Mouse (Mus musculus) forebrain, embryonic 16.5 days (tissue): Measurements from ENCODE around the gene Mphosph9. TPM values are rescaled to one million over a fixed set of nuclear protein-coding genes. Genes with fewer than 3 reads are reported as not detected.
A peak's percentile ranks its signal among the peaks of the same experiment; 100 is the strongest.

Experiments
- ATAC-seq: fragments of 200-750 bp; cut with Nextera tagmentation; 2 replicates; pipeline ENCODE4 v1.8.0; 2017; ENCODE audit warnings: mild to moderate bottlenecking, moderate library complexity
- H3K27ac ChIP-seq: fragments of 300-500 bp; sonication (generic); 2 replicates; pipeline ENCODE4 v1.5.1; 2014; ENCODE audit warnings: low read length, control low read depth
- H3K27me3 ChIP-seq: fragments of 300-500 bp; sonication (generic); replicated peaks from 2 replicates; pipeline ENCODE4 v1.6.1; 2014; ENCODE audit warnings: low read length; ENCODE audit not compliant: control insufficient read depth, insufficient read depth
- H3K36me3 ChIP-seq: fragments of 300-500 bp; sonication (generic); 2 replicates; pipeline ENCODE4 v1.6.1; 2014; ENCODE audit not compliant: control insufficient read depth, insufficient read depth
- H3K4me1 ChIP-seq: fragments of 300-500 bp; sonication (generic); replicated peaks from 2 replicates; pipeline ENCODE4 v1.6.1; 2014; ENCODE audit warnings: low read length; ENCODE audit not compliant: control insufficient read depth, insufficient read depth
- H3K4me2 ChIP-seq: fragments of 300-500 bp; sonication (generic); 2 replicates; pipeline ENCODE4 v1.6.1; 2014; ENCODE audit warnings: mild to moderate bottlenecking, low read length, control low read depth
- H3K4me3 ChIP-seq: fragments of 300-500 bp; sonication (generic); replicated peaks from 2 replicates; pipeline ENCODE4 v1.5.1; 2014; ENCODE audit warnings: mild to moderate bottlenecking, low read length, control low read depth
- H3K9ac ChIP-seq: fragments of 300-500 bp; sonication (generic); replicated peaks from 2 replicates; pipeline ENCODE4 v1.6.1; 2014; ENCODE audit warnings: low read depth, low read length, control low read depth
- H3K9me3 ChIP-seq: fragments of 300-500 bp; sonication (generic); 2 replicates; pipeline ENCODE4 v1.6.1; 2016; ENCODE audit warnings: low read length; ENCODE audit not compliant: control insufficient read depth
- WGBS: fragments of 180-500 bp; shearing (Covaris S2); extraction: QIAGEN DNeasy Blood & Tissue Kit; methylation state at CpG from one replicate; pipeline ENCODE4 v1.1.7; 2014; 5-methylcytosine and 5-hydroxymethylcytosine counted together
- polyA plus RNA-seq: library from polyadenylated mRNA; unstranded; fragments of >200 nt; fragmentation: Nextera tagmentation; extraction: Ambion mirVana; gene quantifications from 2 replicates; pipeline ENCODE4 v1.2.1, GENCODE M21; 2015

Gene Mphosph9
- polyA plus RNA-seq, 1 experiment from 2014 or later, result 17.0 TPM

DNA sequence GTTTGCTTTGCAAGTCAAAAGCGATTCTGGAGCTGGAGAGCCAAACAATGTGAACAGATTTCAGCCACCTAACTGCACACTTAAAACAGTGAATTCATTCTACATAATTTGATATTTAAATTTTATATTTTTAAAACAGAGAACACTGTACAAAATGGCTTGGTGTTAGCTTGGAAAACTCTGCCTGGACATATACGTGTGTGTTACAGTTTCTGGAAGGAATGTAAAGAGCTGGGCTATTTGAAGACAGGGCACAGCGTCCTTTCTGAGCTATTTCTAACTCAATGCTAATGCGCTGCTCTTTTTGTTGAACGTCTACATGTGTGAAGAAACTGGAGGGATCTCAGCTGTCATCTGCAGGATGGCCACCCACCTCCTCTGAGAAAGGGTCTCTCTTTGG lies 33.8 kb downstream of the Mphosph9 start:
- H3K9me3 ChIP-seq, result no peaks in the 10 kb centered on the region
- WGBS, result 91% methylated on average over 5 of the region's 5 CpGs
- H3K4me2 ChIP-seq, result no peak overlapping the region
- H3K27me3 ChIP-seq, result no peaks in the 10 kb centered on the region
- no peak for ATAC-seq
- H3K4me3 ChIP-seq, result no peak overlapping the region
- no peak overlapping the region for H3K27ac ChIP-seq
- peaks cover 21% of the 10 kb centered on the region for H3K36me3 ChIP-seq
- H3K9ac ChIP-seq, result no peak overlapping the region
- H3K4me1 ChIP-seq, result no peaks in the 10 kb centered on the region

DNA sequence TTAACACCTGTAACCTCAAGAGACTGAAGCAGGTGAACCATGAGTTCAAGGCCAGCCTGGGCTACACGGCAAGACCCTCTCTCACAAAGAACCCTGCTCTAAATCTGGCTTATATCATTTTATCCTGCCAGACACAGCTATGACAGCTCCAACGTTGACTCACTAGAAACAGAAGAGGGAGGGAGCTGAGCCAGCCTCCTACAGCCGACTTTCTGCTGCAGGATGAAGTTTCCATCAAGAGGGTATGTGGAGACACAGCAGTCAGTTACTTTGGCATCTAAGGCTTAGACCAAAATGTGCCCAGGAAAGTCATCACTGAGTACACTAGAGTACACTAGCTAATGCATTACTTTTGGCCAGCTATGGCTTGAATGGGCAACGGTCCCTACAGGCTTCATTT lies 37.6 kb downstream of the Mphosph9 start:
- 95% methylated on average over 4 of the region's 4 CpGs for WGBS
- no peaks in the 10 kb centered on the region for H3K4me1 ChIP-seq
- H3K27ac ChIP-seq, result no peak overlapping the region
- H3K36me3 ChIP-seq, result peaks cover 30% of the 10 kb centered on the region
- no peaks in the 10 kb centered on the region for H3K9me3 ChIP-seq
- no peak for ATAC-seq
- H3K4me3 ChIP-seq, result no peak overlapping the region
- H3K4me2 ChIP-seq, result no peak overlapping the region
- H3K9ac ChIP-seq, result no peak overlapping the region
- no peaks in the 10 kb centered on the region for H3K27me3 ChIP-seq

DNA sequence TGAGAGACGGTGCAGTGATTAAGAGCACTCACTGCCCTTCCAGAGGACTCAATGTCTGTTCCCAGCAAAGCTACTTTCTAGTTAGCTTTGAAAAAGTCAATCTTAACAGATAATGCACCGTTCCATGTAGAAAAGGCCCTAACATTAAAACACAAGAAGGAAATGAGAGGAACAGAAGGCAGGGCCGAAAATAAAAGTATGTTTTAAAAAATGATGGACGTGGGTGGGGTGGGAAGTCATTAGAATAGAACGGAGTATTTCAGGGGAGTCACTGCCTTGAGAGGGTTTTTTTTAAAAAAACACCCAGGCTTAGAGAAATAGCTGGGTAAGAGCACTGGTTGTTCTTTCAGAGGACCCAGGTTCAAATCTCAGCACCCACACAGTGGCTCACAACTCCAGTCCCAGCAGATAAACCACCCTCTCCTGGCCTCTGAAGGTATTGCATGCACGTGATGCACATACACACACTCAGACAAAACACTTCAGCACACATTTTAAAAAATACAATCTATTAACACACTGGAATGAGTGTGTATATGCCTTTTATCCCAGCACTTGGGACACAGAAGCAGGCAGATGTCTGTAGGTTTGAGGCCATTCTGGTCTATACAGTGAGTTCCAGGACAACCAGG lies 40.0 kb downstream of the Mphosph9 start:
- Histone ChIP-seq H3K36me3 (peaks cover 35% of the 10 kb centered on the region), H3K9me3 (no peaks in the 10 kb centered on the region), H3K4me2 (no peak overlapping the region), H3K4me3 (no peak overlapping the region), H3K9ac (no peak overlapping the region), H3K27me3 (no peaks in the 10 kb centered on the region), H3K4me1 (no peaks in the 10 kb centered on the region), H3K27ac (no peak overlapping the region)
- ATAC-seq, result no peak
- WGBS, result 97% methylated on average over 6 of the region's 6 CpGs

DNA sequence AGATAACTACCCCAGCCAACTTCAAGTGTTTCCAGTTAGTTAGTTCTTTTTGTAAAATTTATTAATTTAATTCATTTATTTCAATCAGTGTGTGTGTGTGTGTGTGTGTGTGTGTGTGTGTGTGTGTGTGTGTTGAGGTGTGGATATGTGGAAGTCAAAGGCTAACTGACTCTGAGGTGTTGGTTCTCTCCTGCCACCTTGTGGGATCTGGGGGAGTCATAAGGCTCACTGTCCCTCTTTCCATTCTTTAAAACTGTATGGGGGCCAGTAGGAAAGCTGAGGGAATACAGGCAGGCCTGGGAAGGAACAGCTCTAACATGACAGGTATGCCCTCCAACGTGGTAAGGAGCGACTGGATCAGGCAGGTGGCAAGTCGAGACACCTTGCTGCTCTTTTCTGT lies 43.4 kb downstream of the Mphosph9 start:
- H3K36me3 ChIP-seq, result peaks cover 23% of the 10 kb centered on the region

DNA sequence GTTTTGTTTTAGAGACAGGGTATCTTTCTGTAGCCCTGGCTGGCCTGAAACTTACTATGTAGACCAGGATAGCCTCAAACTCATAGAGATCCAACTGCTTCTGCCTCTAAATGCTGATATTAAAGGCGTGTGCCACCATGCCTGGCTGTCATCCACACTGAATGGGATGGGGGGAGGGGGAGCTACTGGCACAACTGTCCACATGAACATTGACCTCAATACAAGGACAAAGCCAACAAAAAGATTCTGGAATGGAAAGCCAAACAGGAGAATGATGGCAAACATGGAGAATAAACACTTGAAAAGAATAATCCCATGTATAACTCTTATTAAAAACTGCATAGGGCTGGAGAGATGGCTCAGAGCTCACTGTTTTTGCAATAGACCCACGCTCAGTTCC lies 44.9 kb downstream of the Mphosph9 start:
- no peak overlapping the region for H3K4me3 ChIP-seq
- H3K36me3 ChIP-seq, result peaks cover 16% of the 10 kb centered on the region
- ATAC-seq, result no peak
- H3K27me3 ChIP-seq, result no peaks in the 10 kb centered on the region
- H3K9me3 ChIP-seq, result no peaks in the 10 kb centered on the region
- H3K9ac ChIP-seq, result no peak overlapping the region
- WGBS, result 83% methylated on average over 2 of the region's 2 CpGs
- H3K27ac ChIP-seq, result no peak overlapping the region
- no peaks in the 10 kb centered on the region for H3K4me1 ChIP-seq
- H3K4me2 ChIP-seq, result no peak overlapping the region

More for the DNA sequence above, 43.4 kb downstream of the Mphosph9 start:
- no peak for ATAC-seq
- Histone ChIP-seq H3K27me3 (no peaks in the 10 kb centered on the region), H3K4me3 (no peak overlapping the region), H3K9ac (no peak overlapping the region), H3K4me2 (no peak overlapping the region), H3K27ac (no peak overlapping the region), H3K4me1 (no peaks in the 10 kb centered on the region), H3K9me3 (no peaks in the 10 kb centered on the region)
- 69% methylated on average over 3 of the region's 3 CpGs for WGBS

DNA sequence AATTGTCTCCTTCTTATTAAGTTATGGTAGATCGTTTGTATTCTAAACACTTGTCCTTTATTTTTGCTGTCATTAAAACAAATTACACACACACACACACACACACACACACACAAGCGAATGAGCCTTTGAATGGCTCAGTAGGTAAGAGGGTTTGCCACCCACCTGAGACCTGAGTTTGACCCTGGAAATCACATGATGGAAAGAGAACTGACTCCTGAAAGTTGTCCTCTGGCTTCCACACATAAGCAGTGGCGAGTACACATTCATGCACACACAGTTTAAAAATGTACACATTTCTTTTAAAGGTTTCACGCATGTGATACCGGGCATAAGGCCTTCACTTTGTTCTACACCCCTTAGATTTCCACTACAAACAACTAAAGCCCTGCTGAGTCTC lies 57.5 kb downstream of the Mphosph9 start:
- Histone ChIP-seq H3K27me3 (no peaks in the 10 kb centered on the region), H3K27ac (peak overlapping the region; percentile 45), H3K9ac (no peak overlapping the region), H3K36me3 (no peaks in the 10 kb centered on the region), H3K4me2 (no peak overlapping the region), H3K4me1 (peaks cover 20% of the 10 kb centered on the region), H3K9me3 (no peaks in the 10 kb centered on the region), H3K4me3 (no peak overlapping the region)
- ATAC-seq, result no peak
- 67% methylated on average over 5 of the region's 5 CpGs for WGBS

DNA sequence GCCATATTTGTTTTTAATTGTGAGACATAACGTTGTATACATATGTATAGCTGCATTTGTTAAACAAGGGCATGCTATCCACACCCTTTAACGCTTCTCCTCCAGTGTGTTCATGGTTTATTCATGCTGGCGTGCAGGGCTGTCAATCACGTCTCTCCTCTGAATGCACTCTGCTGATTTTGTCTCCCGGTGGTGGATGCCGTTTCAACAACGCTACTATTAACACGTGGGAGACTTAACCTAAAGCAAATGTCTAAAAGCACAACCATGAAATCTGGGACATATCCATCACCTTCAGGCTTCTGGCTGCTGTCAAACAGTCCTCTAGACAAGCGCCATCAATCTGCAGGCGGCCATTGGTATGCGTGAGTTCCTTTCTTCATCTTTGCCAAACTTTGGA lies 58.1 kb downstream of the Mphosph9 start:
- H3K9me3 ChIP-seq, result no peaks in the 10 kb centered on the region
- H3K36me3 ChIP-seq, result no peaks in the 10 kb centered on the region
- no peaks in the 10 kb centered on the region for H3K27me3 ChIP-seq
- H3K27ac ChIP-seq, result peak overlapping the region; percentile 81
- H3K4me2 ChIP-seq, result peak overlapping the region; percentile 34; the same call in 1 of the 2 replicates
- H3K4me3 ChIP-seq, result no peak overlapping the region
- H3K4me1 ChIP-seq, result peaks cover 20% of the 10 kb centered on the region
- 14% methylated on average over 11 of the region's 11 CpGs for WGBS
- peak; percentile 98 for ATAC-seq
- H3K9ac ChIP-seq, result no peak overlapping the region

DNA sequence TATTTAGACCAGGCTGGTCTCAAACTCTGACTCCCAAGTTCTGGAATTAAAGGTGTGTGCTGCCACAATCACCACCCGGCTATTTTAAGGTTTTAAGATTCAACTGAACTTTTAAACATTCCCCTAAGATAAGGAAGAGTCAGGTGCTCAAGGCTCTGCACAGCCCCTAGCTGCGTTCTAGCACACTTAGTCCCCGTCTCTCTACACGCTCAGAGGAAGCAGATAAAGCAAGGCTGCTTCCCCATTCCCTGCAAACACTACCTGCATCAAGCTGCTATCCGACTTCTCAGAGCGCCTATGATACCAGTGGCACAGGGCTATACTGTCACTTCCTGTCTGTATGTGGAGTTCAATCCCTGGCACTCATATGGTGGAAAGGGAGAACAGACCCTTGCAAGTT lies 60.1 kb downstream of the Mphosph9 start:
- Histone ChIP-seq H3K9ac (no peak overlapping the region), H3K36me3 (no peaks in the 10 kb centered on the region), H3K4me1 (peaks cover 20% of the 10 kb centered on the region), H3K9me3 (no peaks in the 10 kb centered on the region), H3K27me3 (no peaks in the 10 kb centered on the region), H3K4me3 (no peak overlapping the region), H3K4me2 (no peak overlapping the region), H3K27ac (no peak overlapping the region)
- WGBS, result 93% methylated on average over 6 of the region's 6 CpGs
- no peak for ATAC-seq

DNA sequence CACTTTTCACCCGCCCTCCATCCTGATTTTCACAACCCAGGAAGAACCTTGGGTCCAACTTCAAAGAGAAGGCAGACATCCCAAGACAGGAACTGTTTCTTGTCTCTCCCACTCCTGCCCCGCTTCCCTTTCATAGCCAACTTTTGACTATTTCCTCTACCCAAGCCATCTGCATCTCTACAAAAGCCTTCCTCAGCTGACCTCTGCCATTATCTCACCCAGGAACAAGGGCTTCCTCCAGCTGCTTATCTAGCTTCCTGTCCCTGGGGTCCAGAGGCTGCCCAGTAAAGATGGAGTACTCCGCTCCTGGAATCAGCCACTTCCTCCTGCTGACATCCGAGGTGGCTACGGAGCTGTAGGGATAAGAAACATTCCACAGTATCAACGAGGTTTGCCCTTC lies 61.0 kb downstream of the Mphosph9 start:
- 92% methylated on average over 6 of the region's 6 CpGs for WGBS
- Histone ChIP-seq H3K4me3 (no peak overlapping the region), H3K4me1 (peaks cover 20% of the 10 kb centered on the region), H3K27ac (no peak overlapping the region), H3K4me2 (no peak overlapping the region), H3K9me3 (no peaks in the 10 kb centered on the region), H3K27me3 (no peaks in the 10 kb centered on the region), H3K36me3 (no peaks in the 10 kb centered on the region), H3K9ac (no peak overlapping the region)
- ATAC-seq, result no peak

DNA sequence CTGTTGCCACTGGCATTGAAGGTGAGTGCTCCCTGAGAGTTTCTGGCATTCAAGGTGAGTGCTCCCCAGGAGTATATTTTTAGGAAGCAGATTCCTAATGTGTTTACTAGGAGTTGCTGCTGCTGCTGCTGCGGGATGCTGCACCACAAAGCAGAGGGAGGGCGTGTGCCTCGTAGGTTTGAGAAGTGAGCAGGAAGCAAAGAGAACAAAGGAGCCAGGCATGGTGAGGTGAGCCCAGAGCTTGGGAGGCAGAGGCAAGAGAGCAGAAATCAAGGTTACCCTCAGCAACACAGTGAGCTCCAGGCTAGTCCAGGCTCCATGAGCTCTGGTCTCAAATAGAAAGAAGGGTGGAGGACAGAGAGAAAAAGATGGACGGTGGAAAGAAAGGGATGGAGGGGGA lies 64.5 kb downstream of the Mphosph9 start:
- Histone ChIP-seq H3K4me3 (no peak overlapping the region), H3K9me3 (no peaks in the 10 kb centered on the region), H3K9ac (no peak overlapping the region), H3K27ac (no peak overlapping the region), H3K27me3 (no peaks in the 10 kb centered on the region), H3K4me2 (no peak overlapping the region), H3K36me3 (peaks cover 12% of the 10 kb centered on the region), H3K4me1 (no peaks in the 10 kb centered on the region)
- WGBS, result 82% methylated on average over 4 of the region's 4 CpGs
- ATAC-seq, result no peak
